Mouse (Mus musculus): ENCODE results near the gene Grb10.

Gene Grb10

GRCm38 (mm10) chr11:11953364-11954114 is 84.9 kb downstream of the Grb10 start:
- in situ Hi-C loops (cut with MboI, MseI) = no loop called here

GRCm38 (mm10) chr11:11952569-11952968 is 85.9 kb downstream of the Grb10 start:
- in situ Hi-C loops (cut with MboI, MseI) = no loop called here

GRCm38 (mm10) chr11:11948988-11949365 is 89.5 kb downstream of the Grb10 start:
- in situ Hi-C loops (cut with MboI, MseI) = no loop called here

- in situ Hi-C loops (cut with MboI, MseI) = no loop called here
Measured at GRCm38 (mm10) chr11:11948321-11948987, 90.0 kb downstream of the Grb10 start.

- in situ Hi-C loops (cut with MboI, MseI) = no loop called here
Measured at GRCm38 (mm10) chr11:11947857-11948256, 90.6 kb downstream of the Grb10 start.

GRCm38 (mm10) chr11:11945766-11946165 is 92.7 kb downstream of the Grb10 start:
- in situ Hi-C loops (cut with MboI, MseI) = no loop called here

GRCm38 (mm10) chr11:11944814-11945213 is 93.7 kb downstream of the Grb10 start:
- in situ Hi-C loops (cut with MboI, MseI) = no loop called here

GRCm38 (mm10) chr11:11944082-11944349 is 94.5 kb downstream of the Grb10 start:
- in situ Hi-C loops (cut with MboI, MseI) = no loop called here

GRCm38 (mm10) chr11:11943240-11944081 is 95.0 kb downstream of the Grb10 start:
- in situ Hi-C loops (cut with MboI, MseI) = no loop called here

- in situ Hi-C loops (cut with MboI, MseI) = no loop called here
Measured at GRCm38 (mm10) chr11:11942320-11943217, 95.9 kb downstream of the Grb10 start.

GRCm38 (mm10) chr11:11940833-11941681 is 97.4 kb downstream of the Grb10 start:
- in situ Hi-C loops (cut with MboI, MseI) = no loop called here

GRCm38 (mm10) chr11:11939611-11940010 is 98.9 kb downstream of the Grb10 start:
- in situ Hi-C loops (cut with MboI, MseI) = no loop called here

- in situ Hi-C loops (cut with MboI, MseI) = no loop called here
Measured at GRCm38 (mm10) chr11:11938591-11938990, 99.9 kb downstream of the Grb10 start.

- in situ Hi-C loops (cut with MboI, MseI) = no loop called here
Measured at GRCm38 (mm10) chr11:11937340-11938030, 101.0 kb downstream of the Grb10 start.

- in situ Hi-C loops (cut with MboI, MseI) = no loop called here
Measured at GRCm38 (mm10) chr11:11934808-11935207, 103.7 kb downstream of the Grb10 start.

GRCm38 (mm10) chr11:11932102-11932789 is 106.2 kb downstream of the Grb10 start:
- in situ Hi-C loops (cut with MboI, MseI) = no loop called here

GRCm38 (mm10) chr11:11931688-11932087 is 106.8 kb downstream of the Grb10 start:
- in situ Hi-C loops (cut with MboI, MseI) = no loop called here

- in situ Hi-C loops (cut with MboI, MseI) = no loop called here
Measured at GRCm38 (mm10) chr11:11930527-11930926, 108.0 kb downstream of the Grb10 start.

- in situ Hi-C loops (cut with MboI, MseI) = no loop called here
Measured at GRCm38 (mm10) chr11:11929059-11929458, 109.4 kb downstream of the Grb10 start.
